Mouse (Mus musculus) limb, embryonic 14.5 days (tissue): ENCODE measurements around the gene F13a1. TPM values are rescaled to one million over a fixed set of nuclear protein-coding genes. Genes with fewer than 3 reads are reported as not detected.

Experiments
- ATAC-seq: fragments of 200-750 bp; cut with Nextera tagmentation; 2 replicates; pipeline ENCODE4 v1.8.0; 2017; ENCODE audit warnings: low read depth, moderate number of reproducible peaks, moderate TSS enrichment; ENCODE audit not compliant: low FRiP score
- DNase-seq: peaks from one replicate; pipeline ENCODE4 v3.0.0-alpha.2; 2015; ENCODE audit warnings: low spot score
- H3K27ac ChIP-seq: fragments of 300-500 bp; sonication (generic); replicated peaks from 2 replicates; pipeline ENCODE4 v1.5.1; 2014; ENCODE audit warnings: low read depth, mild to moderate bottlenecking, low read length, moderate library complexity, mixed read lengths
- H3K27me3 ChIP-seq: fragments of 300-500 bp; sonication (generic); 2 replicates; pipeline ENCODE4 v1.6.1; 2014; ENCODE audit warnings: low read length, mixed read lengths; ENCODE audit not compliant: control insufficient read depth, insufficient read depth
- H3K36me3 ChIP-seq: fragments of 300-500 bp; sonication (generic); 2 replicates; pipeline ENCODE4 v1.6.1; 2014; ENCODE audit warnings: mild to moderate bottlenecking, low read length, moderate library complexity, mixed read lengths; ENCODE audit not compliant: control insufficient read depth, insufficient read depth
- H3K4me1 ChIP-seq: fragments of 300-500 bp; sonication (generic); 2 replicates; pipeline ENCODE4 v1.6.1; 2014; ENCODE audit warnings: antibody characterized with exemption, low read length, mixed read lengths; ENCODE audit not compliant: control insufficient read depth, insufficient read depth
- H3K4me2 ChIP-seq: fragments of 300-500 bp; sonication (generic); replicated peaks from 2 replicates; pipeline ENCODE4 v1.6.1; 2014; ENCODE audit warnings: low read depth, mild to moderate bottlenecking, low read length, moderate library complexity; ENCODE audit not compliant: severe bottlenecking
- H3K4me3 ChIP-seq: fragments of 300-500 bp; sonication (generic); replicated peaks from 2 replicates; pipeline ENCODE4 v1.5.1; 2014; ENCODE audit warnings: low read length
- H3K9ac ChIP-seq: fragments of 300-500 bp; sonication (generic); 2 replicates; pipeline ENCODE4 v1.6.1; 2014; ENCODE audit warnings: mild to moderate bottlenecking, low read depth, low read length, moderate library complexity; ENCODE audit not compliant: severe bottlenecking
- H3K9me3 ChIP-seq: fragments of 300-500 bp; sonication (generic); 2 replicates; pipeline ENCODE4 v1.6.1; 2016; ENCODE audit warnings: low read length; ENCODE audit not compliant: control insufficient read depth
- POLR2A ChIP-seq: fragments of 200-500 bp; IDR thresholded peaks from 2 replicates; pipeline ENCODE4 v1.8.0; 2012; ENCODE audit warnings: inconsistent platforms, mild to moderate bottlenecking, moderate library complexity, borderline replicate concordance; ENCODE audit not compliant: insufficient read depth, insufficient read length; ENCODE audit errors: extremely low read depth
- WGBS: fragments of 180-500 bp; shearing (Covaris S2); extraction: QIAGEN DNeasy Blood & Tissue Kit; methylation state at CpG from one replicate; pipeline ENCODE4 v1.1.7; 2014; 5-methylcytosine and 5-hydroxymethylcytosine counted together
- polyA plus RNA-seq, 2 experiments: library from polyadenylated mRNA; depleted of rRNA in 1 of 2; stranded (reverse) in 1 of 2; unstranded in 1 of 2; fragments of >200 nt; fragmentation: Nextera tagmentation in 1 of 2; extraction: Ambion mirVana in 1 of 2; gene quantifications; 2 replicates each; pipeline versions ENCODE4 v1.2.1 to v1.2.3; 2012 to 2014

The F13a1 gene
- polyA plus RNA-seq, 2 experiments: 12.9 to 17.3 TPM

DNA sequence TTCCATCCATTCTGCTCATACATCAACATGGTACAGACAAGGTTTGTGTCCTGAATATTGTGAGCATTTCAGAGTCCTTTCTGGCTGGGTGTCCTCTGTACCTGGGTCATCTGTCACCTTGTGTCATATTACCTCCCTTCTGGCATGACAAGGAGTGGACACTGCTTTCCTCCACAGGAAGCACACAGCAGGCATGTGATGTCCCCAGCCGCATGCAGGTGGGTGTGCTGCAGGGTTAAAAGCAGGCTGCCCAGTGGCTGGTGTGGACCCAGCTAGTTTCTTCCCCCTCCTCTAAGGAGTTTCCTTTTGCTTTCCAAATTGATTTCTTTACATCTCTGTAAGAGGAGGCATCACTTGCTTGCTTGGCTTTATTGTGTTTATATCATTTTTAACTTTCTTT lies 146.6 kb downstream of the F13a1 start:
- Histone ChIP-seq H3K27me3 (no peaks in the 10 kb centered on the region), H3K36me3 (no peaks in the 10 kb centered on the region), H3K4me3 (no peak overlapping the region), H3K4me1 (no peaks in the 10 kb centered on the region), H3K9ac (no peak overlapping the region), H3K4me2 (no peak overlapping the region), H3K27ac (no peak overlapping the region), H3K9me3 (no peaks in the 10 kb centered on the region)
- DNase-seq: no peak
- no peak for TF ChIP-seq POLR2A
- 57% methylated on average over 1 of the region's 1 CpGs for WGBS
- no peak for ATAC-seq

DNA sequence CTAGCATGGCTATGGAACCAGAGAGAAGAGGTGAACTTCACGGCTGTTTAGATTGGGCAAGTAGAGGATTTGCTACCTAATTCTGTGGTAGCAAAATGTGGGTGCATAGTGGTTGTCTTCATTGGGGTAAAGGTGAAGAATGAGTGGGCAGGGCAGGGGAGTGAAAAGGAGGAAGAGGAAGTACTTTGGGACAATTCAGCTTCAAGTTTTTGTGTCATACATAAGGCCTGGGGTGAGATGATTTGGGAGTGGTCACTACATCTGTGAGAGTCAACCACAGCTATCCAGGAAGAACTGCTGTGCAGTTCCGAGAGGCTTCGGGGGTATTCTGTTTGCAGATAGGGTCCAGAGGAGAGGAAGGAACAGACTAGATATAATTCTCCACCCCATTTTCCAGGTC lies 148.4 kb downstream of the F13a1 start:
- no peaks in the 10 kb centered on the region for H3K36me3 ChIP-seq
- no peak overlapping the region for H3K27ac ChIP-seq
- H3K4me1 ChIP-seq: no peaks in the 10 kb centered on the region
- no peaks in the 10 kb centered on the region for H3K9me3 ChIP-seq
- WGBS: 86% methylated on average over 3 of the region's 3 CpGs
- H3K9ac ChIP-seq: no peak overlapping the region
- ATAC-seq: no peak
- H3K4me2 ChIP-seq: no peak overlapping the region
- no peak for DNase-seq
- TF ChIP-seq POLR2A: no peak
- H3K27me3 ChIP-seq: no peaks in the 10 kb centered on the region
- H3K4me3 ChIP-seq: no peak overlapping the region

GRCm38 (mm10) chr13:36901016-36901415 lies 149.0 kb downstream of the F13a1 start:
- Histone ChIP-seq H3K4me3 (no peak overlapping the region), H3K36me3 (no peaks in the 10 kb centered on the region), H3K27ac (no peak overlapping the region), H3K9ac (no peak overlapping the region), H3K4me2 (no peak overlapping the region), H3K4me1 (no peaks in the 10 kb centered on the region), H3K27me3 (no peaks in the 10 kb centered on the region), H3K9me3 (no peaks in the 10 kb centered on the region)
- TF ChIP-seq POLR2A: no peak
- DNase-seq (no peak), ATAC-seq (no peak)
- WGBS: 44% methylated on average over 3 of the region's 3 CpGs

- TF ChIP-seq POLR2A: no peak
- no peak for ATAC-seq
- Histone ChIP-seq H3K36me3 (no peaks in the 10 kb centered on the region), H3K9ac (no peak overlapping the region), H3K27ac (no peak overlapping the region), H3K27me3 (no peaks in the 10 kb centered on the region), H3K4me1 (no peaks in the 10 kb centered on the region), H3K4me3 (no peak overlapping the region), H3K4me2 (no peak overlapping the region), H3K9me3 (no peaks in the 10 kb centered on the region)
- no peak for DNase-seq
- 71% methylated on average over 3 of the region's 3 CpGs for WGBS
Observed at GRCm38 (mm10) chr13:36896061-36896460, 154.0 kb downstream of the F13a1 start.

DNA sequence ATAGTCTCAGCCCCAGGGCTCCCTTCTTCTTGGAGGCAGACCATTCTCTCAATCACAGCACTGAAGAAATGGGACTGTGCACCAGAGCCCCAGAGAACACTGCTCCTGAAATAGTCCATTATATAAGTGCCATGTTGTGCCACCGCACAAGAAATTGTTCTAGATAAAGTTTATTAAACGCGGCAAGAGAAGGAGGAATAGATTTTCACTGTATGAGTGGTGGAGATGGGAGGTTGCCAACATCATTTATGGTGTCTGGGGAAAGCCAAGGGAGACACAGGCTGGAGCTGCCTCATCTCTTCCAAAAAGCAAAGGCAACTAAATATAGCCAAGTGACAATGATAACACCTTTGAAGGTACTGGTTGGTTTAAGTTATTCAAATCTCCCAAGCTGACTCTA lies 156.3 kb downstream of the F13a1 start:
- WGBS: 95% methylated on average over 3 of the region's 3 CpGs
- no peak for TF ChIP-seq POLR2A
- peaks cover under 1% of the 10 kb centered on the region; the same call in 1 of the 2 replicates for H3K4me1 ChIP-seq
- no peaks in the 10 kb centered on the region for H3K36me3 ChIP-seq
- no peak for DNase-seq
- no peak overlapping the region for H3K4me3 ChIP-seq
- H3K27me3 ChIP-seq: no peaks in the 10 kb centered on the region
- H3K9me3 ChIP-seq: no peaks in the 10 kb centered on the region
- no peak for ATAC-seq
- no peak overlapping the region for H3K9ac ChIP-seq
- H3K4me2 ChIP-seq: no peak overlapping the region
- no peak overlapping the region for H3K27ac ChIP-seq

- no peaks in the 10 kb centered on the region for H3K36me3 ChIP-seq
- no peak for DNase-seq
- H3K4me2 ChIP-seq: no peak overlapping the region
- peaks cover 4% of the 10 kb centered on the region; the same call in 1 of the 2 replicates for H3K4me1 ChIP-seq
- H3K27ac ChIP-seq: no peak overlapping the region
- no peak overlapping the region for H3K4me3 ChIP-seq
- H3K9ac ChIP-seq: no peak overlapping the region
- TF ChIP-seq POLR2A: no peak
- H3K9me3 ChIP-seq: no peaks in the 10 kb centered on the region
- 84% methylated on average over 1 of the region's 1 CpGs for WGBS
- ATAC-seq: no peak
- H3K27me3 ChIP-seq: no peaks in the 10 kb centered on the region
Observed at GRCm38 (mm10) chr13:36892216-36892615, 157.8 kb downstream of the F13a1 start.
